Mouse (Mus musculus) cerebellum, adult 18-20 months (tissue): ENCODE measurements around the gene Fn3krp.

Experiments used
- DNase-seq, 2 experiments: peaks; one replicate each; pipeline ENCODE4 v3.0.0; 2021

Gene Fn3krp

GRCm38 (mm10) chr11:121451216-121451726 is 30.1 kb downstream of the Fn3krp start:
- DNase-seq: no peak

DNA sequence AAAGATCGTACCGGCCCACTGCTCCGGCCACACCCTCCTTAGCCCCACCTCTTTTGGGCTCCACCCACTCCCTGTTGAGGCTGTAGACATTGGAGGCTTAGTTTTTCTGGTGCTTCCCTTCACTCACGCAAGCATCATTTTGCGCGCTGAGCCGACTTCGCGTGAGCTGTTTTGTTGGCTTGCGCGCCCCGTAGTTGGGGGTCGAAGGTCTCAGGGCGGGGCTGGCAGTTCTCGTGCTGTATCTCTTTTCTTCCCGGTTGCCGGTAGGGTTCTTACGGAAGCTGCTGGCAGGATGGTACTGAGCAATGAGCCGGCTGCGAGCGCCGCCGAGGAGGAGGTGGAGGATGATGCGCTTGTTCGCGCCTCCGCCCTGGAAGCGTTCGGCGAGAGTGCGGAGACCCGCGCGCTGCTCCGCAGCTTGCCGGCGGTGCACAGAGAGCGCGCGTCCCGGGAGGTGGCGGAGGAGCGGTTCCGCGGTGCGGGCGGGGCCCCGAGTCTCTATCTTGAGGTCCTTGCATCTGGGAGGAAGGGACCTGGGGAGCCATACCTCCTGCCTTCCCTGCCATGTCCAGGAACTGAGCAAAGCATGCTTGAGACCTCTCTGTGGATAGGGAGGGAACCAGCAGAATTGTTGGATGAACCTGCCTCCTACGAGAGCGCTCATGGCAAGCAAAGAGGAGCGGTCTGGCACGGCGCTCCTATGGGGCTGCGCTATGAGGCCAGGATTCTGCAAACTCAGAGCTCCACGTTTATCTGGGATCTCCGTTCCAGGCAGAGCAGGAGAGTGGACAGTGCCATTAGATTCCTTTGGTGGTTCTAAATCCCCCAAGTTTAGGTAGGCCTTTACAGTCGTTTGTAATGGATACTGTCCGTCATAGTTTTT is 30.8 kb downstream of the Fn3krp start, which contains the start of gene Tbcd:
Gene Tbcd, plus strand, starts transcription at position 197 of the 883 bp plus-strand sequence.
- peak; percentile 91 to 96 for DNase-seq

- no peak for DNase-seq
Measured at GRCm38 (mm10) chr11:121457874-121458273, 36.7 kb downstream of the Fn3krp start.

- DNase-seq: no peak
Measured at GRCm38 (mm10) chr11:121467408-121467807, 46.2 kb downstream of the Fn3krp start.

DNA sequence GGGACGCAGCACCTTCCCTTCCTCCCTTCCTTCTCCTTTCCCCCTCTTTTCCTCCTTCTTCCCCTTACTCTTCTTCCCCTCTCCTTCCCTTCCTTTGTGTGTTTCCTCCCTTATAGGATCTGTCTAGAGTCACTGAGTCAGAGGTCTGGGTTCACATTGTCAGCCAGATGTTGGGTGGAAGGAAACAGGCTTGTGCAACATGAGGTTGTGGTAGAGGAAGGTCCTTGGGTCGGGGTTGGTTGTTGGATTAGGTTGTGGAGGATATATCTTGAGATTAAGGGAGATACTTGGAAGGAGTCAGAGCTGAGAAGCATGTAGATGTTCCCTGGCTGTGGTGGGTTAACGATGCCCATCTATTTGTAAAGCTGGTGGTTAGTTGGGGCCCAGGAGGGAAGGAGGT is 53.6 kb downstream of the Fn3krp start:
- no peak for DNase-seq

- DNase-seq: peak; percentile 65 to 78
Measured at GRCm38 (mm10) chr11:121475699-121476415, 54.7 kb downstream of the Fn3krp start.

DNA sequence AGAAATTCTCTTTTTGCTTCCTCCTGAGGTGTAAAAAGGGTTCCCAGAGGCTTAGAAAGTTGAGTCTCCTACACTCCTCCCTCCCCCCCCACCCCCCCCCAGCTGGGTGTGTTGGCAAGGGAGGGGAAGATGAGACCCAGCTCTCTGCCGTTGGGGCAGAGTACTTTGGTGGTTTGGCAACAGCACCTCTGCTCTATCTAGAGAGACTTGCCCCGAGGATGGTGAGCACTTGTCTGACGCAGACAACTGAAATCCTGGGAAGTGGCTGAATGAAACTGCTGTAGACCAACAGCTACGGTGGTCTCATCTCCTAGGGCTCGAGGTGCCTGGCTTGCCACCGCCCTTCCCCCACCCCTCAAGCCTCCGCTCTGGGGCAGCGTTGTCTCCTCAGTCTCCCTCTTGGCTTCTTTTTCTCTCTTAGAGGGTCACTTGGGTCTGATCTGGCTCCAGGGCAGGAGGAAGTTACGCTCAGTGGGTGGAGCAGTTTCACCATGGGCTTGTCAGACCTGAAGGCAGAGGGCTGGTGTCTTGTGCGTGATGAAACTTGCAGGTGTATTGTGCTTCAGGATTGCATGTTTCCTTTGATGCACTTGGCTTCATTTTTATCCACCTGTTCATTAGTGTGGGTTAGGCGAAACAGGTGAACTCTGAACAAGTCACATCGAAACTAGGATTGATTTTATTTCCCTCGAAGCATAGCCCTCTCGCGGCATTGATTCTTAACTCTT is 58.4 kb downstream of the Fn3krp start:
- no peak for DNase-seq
